Mouse (Mus musculus): ENCODE measurements at regions not wholly inside any gene's neighbourhood (a gene's known extent, or its start where the extent isn't known, plus 50 kb on each side); places are given as distances from the start of the nearest gene placed in this dataset.

GRCm38 (mm10) chr12:15064351-15064750, 752.4 kb downstream of the Trib2 start:
- H3K9ac ChIP-seq (ENCODE audit: insufficient read depth, low read depth) = no peak overlapping the region
- no peaks in the 10 kb centered on the region for H3K36me3 ChIP-seq (replicated peaks in 1 of 2; ENCODE audit: control insufficient read depth in 1 of 2, insufficient read depth in 1 of 2, low read length in 1 of 2)
- no peak overlapping the region for H3K27ac ChIP-seq (ENCODE audit: insufficient read depth, low read depth)
- in situ Hi-C loops (cut with MboI; ENCODE audit: low pct_ligation_motif_present, low pct_unique_long_range_greater_than_20kb, low sequenced_read_pairs) (no loop called here), dilution Hi-C loops (cut with MboI; ENCODE audit: extremely low pct_ligation_motif_present, extremely low pct_unique_long_range_greater_than_20kb, low sequenced_read_pairs) (no loop called here)
- H3K4me3 ChIP-seq (replicated peaks in 1 of 3; ENCODE audit: low read depth in 2 of 3, low read length in 2 of 3, poor library complexity in 1 of 3) = no peak overlapping the region
- TF ChIP-seq KAT2A (IDR thresholded peaks at IDR 0.05; ENCODE audit: insufficient replicate concordance, low read length) (no peak), MEF2A (IDR thresholded peaks at IDR 0.05; ENCODE audit: borderline replicate concordance, low read depth, low read length) (no peak), POLR2A (IDR thresholded peaks at IDR 0.05; ENCODE audit: low read depth, low read length) (no peak), ETS1 (conservative IDR thresholded peaks at IDR 0.05; ENCODE audit: low read depth, low read length) (no peak), ZKSCAN1 (IDR thresholded peaks at IDR 0.05; ENCODE audit: borderline replicate concordance, low read depth, low read length) (no peak), E2F4 (IDR thresholded peaks at IDR 0.05; ENCODE audit: insufficient replicate concordance, low read depth, low read length) (no peak), RCOR1 (conservative IDR thresholded peaks at IDR 0.05; ENCODE audit: low read depth, low read length) (no peak), CTCF (conservative IDR thresholded peaks at IDR 0.05 in 1 of 2, IDR thresholded peaks at IDR 0.05 in 1 of 2; ENCODE audit: low read depth in 2 of 2, low read length in 2 of 2) (no peak), IRF4 (IDR thresholded peaks at IDR 0.05; ENCODE audit: low read depth, low read length) (no peak), MAFK (IDR thresholded peaks at IDR 0.05; ENCODE audit: insufficient replicate concordance, low read length) (no peak), MAX (IDR thresholded peaks at IDR 0.05; ENCODE audit: low read length) (no peak), SMC3 (IDR thresholded peaks at IDR 0.05; ENCODE audit: low read depth, low read length) (no peak), PAX5 (IDR thresholded peaks at IDR 0.05; ENCODE audit: low read length) (no peak), BHLHE40 (IDR thresholded peaks at IDR 0.05; ENCODE audit: low read depth, low read length) (no peak), MAZ (IDR thresholded peaks at IDR 0.05; ENCODE audit: low read depth, low read length) (no peak), ZNF384 (IDR thresholded peaks at IDR 0.05; ENCODE audit: low read depth, low read length) (no peak), MXI1 (IDR thresholded peaks at IDR 0.05; ENCODE audit: low read depth, low read length) (no peak)
- H3K27me3 ChIP-seq (replicated peaks) = no peaks in the 10 kb centered on the region
- no peaks in the 10 kb centered on the region for H3K4me1 ChIP-seq (ENCODE audit: control insufficient read depth in 1 of 2, insufficient read depth in 2 of 2)
- H3K79me2 ChIP-seq (replicated peaks; ENCODE audit: control insufficient read depth, extremely low read depth, insufficient read depth, poor library complexity, severe bottlenecking) = no peaks in the 10 kb centered on the region
- no peak for DNase-seq (ENCODE audit: extremely low read depth)
- no peak overlapping the region for H3K4me2 ChIP-seq (ENCODE audit: insufficient read depth, low read depth, poor library complexity, severe bottlenecking)
- no peaks in the 10 kb centered on the region for H3K9me3 ChIP-seq (replicated peaks; ENCODE audit: low read length)

- no peaks in the 10 kb centered on the region for H3K4me1 ChIP-seq (ENCODE audit: control insufficient read depth in 1 of 2, insufficient read depth in 2 of 2)
- H3K9me3 ChIP-seq (replicated peaks; ENCODE audit: low read length) = no peaks in the 10 kb centered on the region
- no peak overlapping the region for H3K9ac ChIP-seq (ENCODE audit: insufficient read depth, low read depth)
- no peak overlapping the region for H3K27ac ChIP-seq (ENCODE audit: insufficient read depth, low read depth)
- H3K4me3 ChIP-seq (replicated peaks in 1 of 3; ENCODE audit: low read depth in 2 of 3, low read length in 2 of 3, poor library complexity in 1 of 3) = no peak overlapping the region
- dilution Hi-C loops (cut with MboI; ENCODE audit: extremely low pct_ligation_motif_present, extremely low pct_unique_long_range_greater_than_20kb, low sequenced_read_pairs) (no loop called here), in situ Hi-C loops (cut with MboI; ENCODE audit: low pct_ligation_motif_present, low pct_unique_long_range_greater_than_20kb, low sequenced_read_pairs) (no loop called here)
- H3K36me3 ChIP-seq (replicated peaks in 1 of 2; ENCODE audit: control insufficient read depth in 1 of 2, insufficient read depth in 1 of 2, low read length in 1 of 2) = no peaks in the 10 kb centered on the region
- no peaks in the 10 kb centered on the region for H3K79me2 ChIP-seq (replicated peaks; ENCODE audit: control insufficient read depth, extremely low read depth, insufficient read depth, poor library complexity, severe bottlenecking)
- DNase-seq (ENCODE audit: extremely low read depth) = no peak
- no peaks in the 10 kb centered on the region for H3K27me3 ChIP-seq (replicated peaks)
- TF ChIP-seq ELF1 (IDR thresholded peaks at IDR 0.05; ENCODE audit: low read depth, low read length) = no peak
- TF ChIP-seq MAZ (IDR thresholded peaks at IDR 0.05; ENCODE audit: low read depth, low read length) = no peak
- TF ChIP-seq JUN (IDR thresholded peaks at IDR 0.05; ENCODE audit: insufficient read depth, low read depth, low read length) = no peak
- H3K4me2 ChIP-seq (ENCODE audit: insufficient read depth, low read depth, poor library complexity, severe bottlenecking) = no peak overlapping the region
Observed at GRCm38 (mm10) chr12:15051387-15051786, 765.3 kb downstream of the Trib2 start.
